Mouse (Mus musculus): ENCODE results near the gene Pappa.

Gene Pappa

GRCm38 (mm10) chr4:65166288-65166835, 42.4 kb downstream of the Pappa start:
- in situ Hi-C loops (cut with MboI, MseI), result no loop called here

- in situ Hi-C loops (cut with MboI, MseI), result no loop called here
These were observed 50.5 kb downstream of the Pappa start for GRCm38 (mm10) chr4:65174505-65174904.

GRCm38 (mm10) chr4:65178146-65178545, 54.2 kb downstream of the Pappa start:
- in situ Hi-C loops (cut with MboI, MseI), result no loop called here

GRCm38 (mm10) chr4:65187236-65187635, 63.3 kb downstream of the Pappa start:
- in situ Hi-C loops (cut with MboI, MseI), result no loop called here

- in situ Hi-C loops (cut with MboI, MseI), result no loop called here
These were observed 63.7 kb downstream of the Pappa start for GRCm38 (mm10) chr4:65187716-65188115.

GRCm38 (mm10) chr4:65188921-65189485, 65.0 kb downstream of the Pappa start:
- in situ Hi-C loops (cut with MboI, MseI), result no loop called here

- in situ Hi-C loops (cut with MboI, MseI), result no loop called here
These were observed 68.8 kb downstream of the Pappa start for GRCm38 (mm10) chr4:65192810-65193209.

GRCm38 (mm10) chr4:65195971-65196370, 72.0 kb downstream of the Pappa start:
- in situ Hi-C loops (cut with MboI, MseI), result no loop called here

- in situ Hi-C loops (cut with MboI, MseI), result no loop called here
These were observed 79.7 kb downstream of the Pappa start for GRCm38 (mm10) chr4:65203666-65204065.

- in situ Hi-C loops (cut with MboI, MseI), result no loop called here
These were observed 81.5 kb downstream of the Pappa start for GRCm38 (mm10) chr4:65205446-65205845.

- in situ Hi-C loops (cut with MboI, MseI), result no loop called here
These were observed 85.5 kb downstream of the Pappa start for GRCm38 (mm10) chr4:65209369-65210015.

GRCm38 (mm10) chr4:65216682-65217081, 92.7 kb downstream of the Pappa start:
- in situ Hi-C loops (cut with MboI, MseI), result no loop called here

- in situ Hi-C loops (cut with MboI, MseI), result no loop called here
These were observed 93.8 kb downstream of the Pappa start for GRCm38 (mm10) chr4:65217651-65218364.

GRCm38 (mm10) chr4:65223901-65224300, 99.9 kb downstream of the Pappa start:
- in situ Hi-C loops (cut with MboI, MseI), result no loop called here

- in situ Hi-C loops (cut with MboI, MseI), result no loop called here
These were observed 114.6 kb downstream of the Pappa start for GRCm38 (mm10) chr4:65238540-65238998.

- in situ Hi-C loops (cut with MboI, MseI), result no loop called here
These were observed 118.5 kb downstream of the Pappa start for GRCm38 (mm10) chr4:65242434-65242931.

- in situ Hi-C loops (cut with MboI, MseI), result no loop called here
These were observed 119.3 kb downstream of the Pappa start for GRCm38 (mm10) chr4:65243245-65243644.

GRCm38 (mm10) chr4:65245015-65245414, 121.0 kb downstream of the Pappa start:
- in situ Hi-C loops (cut with MboI, MseI), result no loop called here

GRCm38 (mm10) chr4:65245440-65245839, 121.5 kb downstream of the Pappa start:
- in situ Hi-C loops (cut with MboI, MseI), result no loop called here

GRCm38 (mm10) chr4:65252193-65252592, 128.2 kb downstream of the Pappa start:
- in situ Hi-C loops (cut with MboI, MseI), result no loop called here

- in situ Hi-C loops (cut with MboI, MseI), result no loop called here
These were observed 130.1 kb downstream of the Pappa start for GRCm38 (mm10) chr4:65254073-65254472.

- in situ Hi-C loops (cut with MboI, MseI), result no loop called here
These were observed 143.1 kb downstream of the Pappa start for GRCm38 (mm10) chr4:65267066-65267465.

Measured in T-helper 2 cell (primary cell).